Mouse (Mus musculus) testis, adult 2 months (tissue): ENCODE measurements at regions not wholly inside any gene's neighbourhood (a gene's known extent, or its start where the extent isn't known, plus 50 kb on each side); places are given as distances from the start of the nearest gene placed in this dataset.
A peak's percentile ranks its signal among the peaks of the same experiment; 100 is the strongest.

Experiments
- H3K27ac ChIP-seq: fragments of 200-500 bp; 2 replicates; pipeline ENCODE4 v1.5.1; 2012; ENCODE audit warnings: low read depth, low read length; ENCODE audit not compliant: control insufficient read depth, insufficient read depth
- H3K27me3 ChIP-seq: fragments of 200-500 bp; 2 replicates; pipeline ENCODE4 v1.6.1; 2012; ENCODE audit warnings: mild to moderate bottlenecking, low read length, moderate library complexity; ENCODE audit not compliant: control insufficient read depth, insufficient read depth
- H3K36me3 ChIP-seq: fragments of 200-500 bp; 2 replicates; pipeline ENCODE4 v1.6.1; 2012; ENCODE audit warnings: mild to moderate bottlenecking, low read length; ENCODE audit not compliant: control insufficient read depth, insufficient read depth
- H3K4me1 ChIP-seq: fragments of 200-500 bp; 2 replicates; pipeline ENCODE4 v1.6.1; 2012; ENCODE audit warnings: low read length; ENCODE audit not compliant: control insufficient read depth, insufficient read depth
- H3K4me3 ChIP-seq: fragments of 200-500 bp; 2 replicates; pipeline ENCODE4 v1.5.1; 2012; ENCODE audit warnings: low read depth, mild to moderate bottlenecking, low read length, moderate library complexity, mixed read lengths; ENCODE audit not compliant: control insufficient read depth
- CTCF ChIP-seq: fragments of 200-500 bp; IDR thresholded peaks from 2 replicates; pipeline ENCODE4 v1.5.1; 2012; ENCODE audit warnings: low read depth, mild to moderate bottlenecking, inconsistent platforms, low read length, moderate library complexity; ENCODE audit not compliant: control insufficient read depth, insufficient read depth, insufficient replicate concordance
- POLR2A ChIP-seq: fragments of 200-500 bp; IDR thresholded peaks from 2 replicates; pipeline ENCODE4 v1.6.1; 2012; ENCODE audit warnings: low read depth, mild to moderate bottlenecking, inconsistent platforms, low read length, moderate library complexity; ENCODE audit not compliant: control insufficient read depth

DNA sequence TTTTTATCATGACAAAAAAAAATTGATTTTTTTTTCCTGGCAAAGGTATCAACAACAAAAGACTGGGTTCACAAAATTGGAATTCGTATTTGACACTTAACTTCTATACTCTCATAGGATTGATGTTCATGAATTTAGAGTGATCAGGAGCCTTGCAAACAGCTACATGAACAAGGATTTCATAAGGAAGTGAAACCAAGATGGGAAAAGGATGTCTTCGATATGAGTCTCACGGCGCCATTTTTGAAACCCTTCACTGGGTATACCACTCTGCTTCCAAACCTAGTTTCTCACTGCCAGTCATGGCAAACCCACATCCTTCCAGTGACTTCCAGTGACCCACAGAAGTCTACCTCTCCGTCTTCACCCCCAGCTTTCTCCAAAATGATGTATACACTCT, 157.8 kb upstream of the Tmc1 start:
- H3K27ac ChIP-seq = no peak overlapping the region

DNA sequence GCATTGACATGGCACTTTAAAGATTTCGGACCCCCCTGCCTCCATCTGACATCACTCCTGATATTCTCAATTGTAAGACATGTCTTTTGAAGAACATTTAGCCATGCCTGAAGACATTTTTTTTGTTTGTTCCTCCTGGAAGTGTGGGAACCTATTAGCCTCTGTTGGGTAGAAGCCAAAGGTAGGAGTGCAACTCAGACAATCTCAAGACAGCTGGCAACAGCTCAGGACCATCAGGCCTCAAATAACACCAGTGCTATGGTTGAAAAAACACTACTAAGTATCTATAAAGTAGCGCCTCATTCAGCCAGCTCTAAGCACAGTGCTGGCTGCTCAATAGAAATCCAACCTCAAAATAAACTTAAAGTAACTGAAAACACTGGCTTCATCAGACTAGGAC, 154.3 kb upstream of the Tmc1 start:
- Histone ChIP-seq H3K36me3 (no peaks in the 10 kb centered on the region), H3K27ac (peak overlapping the region; percentile 51), H3K4me3 (no peak overlapping the region), H3K27me3 (no peaks in the 10 kb centered on the region), H3K4me1 (peaks cover 11% of the 10 kb centered on the region)
- TF ChIP-seq POLR2A = no peak
- TF ChIP-seq CTCF = no peak

More for the DNA sequence above, 157.8 kb upstream of the Tmc1 start:
- no peak for TF ChIP-seq POLR2A
- no peak for TF ChIP-seq CTCF
- H3K4me1 ChIP-seq = peaks cover 4% of the 10 kb centered on the region
- no peaks in the 10 kb centered on the region for H3K27me3 ChIP-seq
- no peaks in the 10 kb centered on the region for H3K36me3 ChIP-seq
- H3K4me3 ChIP-seq = no peak overlapping the region

DNA sequence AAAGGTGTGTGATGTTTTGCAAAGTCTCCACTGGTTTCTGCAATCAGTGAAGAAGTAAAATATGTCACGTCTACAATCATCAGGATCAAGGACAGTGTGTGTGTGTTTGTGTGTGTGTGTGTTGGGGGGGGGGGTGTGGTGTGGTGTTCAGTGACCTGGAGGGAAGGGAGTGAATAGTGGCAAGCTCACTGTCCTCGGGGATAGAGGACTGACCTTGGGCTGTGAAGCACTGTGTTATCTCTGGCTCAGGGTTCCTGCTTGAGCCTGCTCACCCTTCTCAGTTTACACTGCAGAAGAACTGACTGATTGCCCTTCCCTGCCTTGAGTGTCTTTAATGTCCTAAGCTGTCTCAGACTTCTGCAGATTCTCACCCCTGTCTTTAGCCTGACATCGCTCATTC, 153.7 kb upstream of the Tmc1 start:
- no peak overlapping the region for H3K4me3 ChIP-seq
- peaks cover 11% of the 10 kb centered on the region for H3K4me1 ChIP-seq
- H3K27ac ChIP-seq = peak overlapping the region; percentile 51
- no peaks in the 10 kb centered on the region for H3K27me3 ChIP-seq
- no peaks in the 10 kb centered on the region for H3K36me3 ChIP-seq
- TF ChIP-seq CTCF = no peak
- no peak for TF ChIP-seq POLR2A

DNA sequence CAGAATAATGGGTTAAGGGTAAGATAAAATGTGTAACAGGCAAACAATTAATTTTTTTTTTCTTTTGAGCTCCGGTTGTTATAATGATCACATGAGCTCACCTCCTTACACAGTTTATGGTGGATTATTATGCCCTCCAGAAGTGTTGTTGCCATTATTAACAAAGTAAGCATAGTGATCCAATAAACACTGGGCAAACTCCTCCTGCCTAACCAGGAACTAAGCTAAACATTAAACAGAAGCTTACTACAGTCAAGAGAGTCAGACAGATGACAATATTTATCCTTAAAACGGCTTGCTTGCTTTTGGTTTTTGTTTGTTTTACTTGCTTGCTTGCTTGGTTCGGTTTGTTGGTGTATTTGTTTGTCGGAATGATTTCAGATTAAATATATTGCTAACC, 153.3 kb upstream of the Tmc1 start:
- Histone ChIP-seq H3K4me3 (no peak overlapping the region), H3K4me1 (peaks cover 11% of the 10 kb centered on the region), H3K36me3 (no peaks in the 10 kb centered on the region), H3K27ac (no peak overlapping the region), H3K27me3 (no peaks in the 10 kb centered on the region)
- no peak for TF ChIP-seq CTCF
- TF ChIP-seq POLR2A = no peak

DNA sequence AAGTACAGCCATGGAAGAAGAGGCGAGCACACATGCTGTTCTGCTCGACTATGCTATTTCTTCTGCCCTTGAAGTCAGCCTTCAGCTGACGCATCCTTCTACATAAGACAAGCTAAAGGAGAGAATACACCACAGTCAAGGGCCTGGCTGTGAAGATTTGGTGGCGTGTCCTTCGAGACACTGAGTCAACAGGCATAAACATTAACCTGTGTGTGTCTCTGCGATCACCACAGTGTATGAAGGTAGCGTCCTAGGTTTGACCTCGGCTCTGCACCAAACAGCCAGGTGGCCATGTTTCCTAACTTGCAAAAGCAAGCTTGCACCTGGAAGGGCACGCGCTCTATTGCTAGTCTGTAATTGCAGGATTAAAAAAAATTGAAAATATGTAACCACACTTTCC, 152.8 kb upstream of the Tmc1 start:
- Histone ChIP-seq H3K4me1 (peaks cover 11% of the 10 kb centered on the region), H3K27ac (peak overlapping the region; percentile 56), H3K4me3 (peak overlapping the region; percentile 40), H3K27me3 (no peaks in the 10 kb centered on the region), H3K36me3 (no peaks in the 10 kb centered on the region)
- no peak for TF ChIP-seq POLR2A
- TF ChIP-seq CTCF = no peak

DNA sequence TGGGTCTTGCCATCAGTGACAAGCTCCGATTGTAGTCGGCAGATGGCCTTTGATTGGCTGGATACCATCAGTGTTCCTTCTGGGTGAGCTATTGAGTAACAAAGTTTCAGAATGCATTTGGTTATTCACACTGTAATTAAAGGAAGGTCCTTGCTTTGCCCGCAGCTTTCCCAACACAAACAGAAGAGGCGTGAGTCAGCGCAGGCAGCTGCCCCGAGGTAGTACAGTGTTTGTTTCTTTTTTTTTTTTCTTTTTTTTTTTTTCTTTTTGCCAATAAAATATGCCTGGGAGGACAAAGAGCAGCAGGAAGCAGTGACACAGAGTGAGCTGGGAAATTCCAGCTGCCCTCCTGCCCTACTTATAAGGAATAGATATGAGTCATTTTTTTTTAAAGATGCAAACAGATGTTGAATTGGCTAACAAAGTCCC, 152.3 kb upstream of the Tmc1 start:
- H3K4me3 ChIP-seq = peak overlapping the region; percentile 48
- H3K36me3 ChIP-seq = no peaks in the 10 kb centered on the region
- H3K4me1 ChIP-seq = peaks cover 11% of the 10 kb centered on the region
- TF ChIP-seq CTCF (no peak), POLR2A (no peak)
- H3K27ac ChIP-seq = peak overlapping the region; percentile 56; the same call in 1 of the 2 replicates
- no peaks in the 10 kb centered on the region for H3K27me3 ChIP-seq

DNA sequence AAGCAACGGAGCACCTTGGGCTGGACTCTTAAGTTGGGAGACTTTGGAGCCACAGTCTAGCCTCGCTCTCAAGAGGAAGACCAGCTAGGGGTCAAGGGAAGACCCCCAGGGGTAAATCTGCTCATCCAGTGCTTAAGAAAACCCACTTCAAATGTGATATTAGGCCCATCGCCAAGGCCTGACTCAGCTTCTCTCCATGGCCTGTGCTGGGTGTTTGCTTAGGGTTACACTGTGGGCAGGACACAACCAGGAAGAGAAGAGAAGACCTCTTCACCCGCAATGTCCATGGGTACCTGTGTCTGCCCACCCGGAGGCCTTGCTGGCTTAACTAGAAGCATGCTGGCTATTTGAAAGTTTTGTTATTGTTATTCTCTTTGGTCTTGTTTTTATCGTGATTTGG, 151.0 kb upstream of the Tmc1 start:
- TF ChIP-seq CTCF = no peak
- no peak for TF ChIP-seq POLR2A
- peak overlapping the region; percentile 86 for H3K4me3 ChIP-seq
- H3K27ac ChIP-seq = peak overlapping the region; percentile 57; the same call in 1 of the 2 replicates
- H3K27me3 ChIP-seq = no peaks in the 10 kb centered on the region
- H3K4me1 ChIP-seq = peaks cover 11% of the 10 kb centered on the region
- H3K36me3 ChIP-seq = no peaks in the 10 kb centered on the region

DNA sequence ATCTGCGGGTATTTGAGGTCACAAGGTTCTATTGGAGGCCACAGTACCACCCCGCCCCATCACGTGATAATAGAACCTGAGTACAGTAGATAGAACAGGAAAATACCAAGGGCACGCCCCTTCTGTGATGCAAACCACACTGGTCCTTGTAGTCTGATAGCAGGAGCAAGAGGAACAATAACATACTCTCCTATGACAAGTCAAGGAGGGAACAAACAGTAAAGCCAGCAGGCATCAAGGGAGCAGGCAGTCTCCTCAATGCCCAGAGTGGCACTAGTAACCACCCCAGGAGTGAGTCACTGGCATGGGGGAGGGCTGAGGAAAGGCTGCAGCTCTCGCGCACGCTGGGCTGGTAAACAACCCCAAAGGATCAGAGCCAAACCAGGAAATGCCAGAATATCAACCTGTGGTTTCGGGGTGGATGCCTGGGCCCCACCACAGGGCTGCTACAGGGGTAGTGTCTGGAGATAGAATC, 150.5 kb upstream of the Tmc1 start:
- Histone ChIP-seq H3K27me3 (no peaks in the 10 kb centered on the region), H3K27ac (peak overlapping the region; percentile 57), H3K4me1 (peaks cover 11% of the 10 kb centered on the region), H3K36me3 (no peaks in the 10 kb centered on the region), H3K4me3 (peak overlapping the region; percentile 86)
- TF ChIP-seq CTCF (no peak), POLR2A (no peak; the same call in 1 of the 2 replicates)
